20 mouse cellular contexts compared by ENCODE assay signal in genomic region chr15:34751021-34751420, GRCm38 (mm10).
DNase-seq lines count a peak whose midpoint lies in the region; ATAC-seq lines count a peak whose summit lies in the region.
"Had no signal": no experiment of that assay in that cellular context is flagged by ENCODE, and none has a peak within 500 bp of the region (broad histone marks: within the 10 kb centered on the region; RNA-seq: fewer than 3 reads in every experiment).

No protein-coding gene starts in this region.

- 77% methylated on average over 2 of the region's 2 CpGs for WGBS in hindbrain, embryonic 16.5 days
- WGBS in hindbrain, embryonic 14.5 days: 78% methylated on average over 2 of the region's 2 CpGs
- 46% methylated on average over 2 of the region's 2 CpGs for WGBS in midbrain, embryonic 16.5 days
- WGBS in midbrain, embryonic 13.5 days: 64% methylated on average over 2 of the region's 2 CpGs

- no peak overlapping the region for H3K4me3 ChIP-seq in hindbrain, embryonic 16.5 days (ENCODE audit: low read length)
- no peak overlapping the region for H3K4me3 ChIP-seq in hindbrain, embryonic 14.5 days (replicated peaks; ENCODE audit: low read length)
- no peak overlapping the region for H3K4me3 ChIP-seq in midbrain, embryonic 16.5 days (ENCODE audit: low read depth, low read length)
- H3K4me3 ChIP-seq in midbrain, embryonic 13.5 days (replicated peaks): no peak overlapping the region
- H3K4me3 ChIP-seq: embryonic facial prominence, embryonic 13.5 days; forebrain, embryonic 12.5 days; gastrocnemius, adult 2 months; hindbrain, embryonic 13.5 days had no signal

- H3K9me3 ChIP-seq in hindbrain, embryonic 16.5 days (ENCODE audit: control insufficient read depth, low read length): no peaks in the 10 kb centered on the region
- no peaks in the 10 kb centered on the region for H3K9me3 ChIP-seq in hindbrain, embryonic 14.5 days (ENCODE audit: control insufficient read depth, low read length)
- H3K9me3 ChIP-seq in midbrain, embryonic 16.5 days (replicated peaks; ENCODE audit: control insufficient read depth, low read length, poor library complexity, severe bottlenecking): no peaks in the 10 kb centered on the region
- H3K9me3 ChIP-seq in midbrain, embryonic 13.5 days: no peaks in the 10 kb centered on the region
- H3K9me3 ChIP-seq: embryonic facial prominence, embryonic 13.5 days; forebrain, embryonic 12.5 days; G1E; hindbrain, embryonic 13.5 days had no signal

- H3K9ac ChIP-seq in hindbrain, embryonic 16.5 days (ENCODE audit: low read depth, low read length): no peak overlapping the region
- no peak overlapping the region for H3K9ac ChIP-seq in hindbrain, embryonic 14.5 days
- no peak overlapping the region for H3K9ac ChIP-seq in midbrain, embryonic 16.5 days (ENCODE audit: low read depth, low read length)
- no peak overlapping the region for H3K9ac ChIP-seq in midbrain, embryonic 13.5 days (replicated peaks)
- H3K9ac ChIP-seq: embryonic facial prominence, embryonic 13.5 days; forebrain, embryonic 12.5 days; hindbrain, embryonic 13.5 days had no signal

- H3K4me1 ChIP-seq in hindbrain, embryonic 16.5 days (ENCODE audit: control insufficient read depth, insufficient read depth, low read depth, low read length): no peaks in the 10 kb centered on the region
- no peaks in the 10 kb centered on the region for H3K4me1 ChIP-seq in hindbrain, embryonic 14.5 days (replicated peaks; ENCODE audit: control insufficient read depth, insufficient read depth, low read length)
- H3K4me1 ChIP-seq in midbrain, embryonic 16.5 days (ENCODE audit: control insufficient read depth, insufficient read depth, low read length): no peaks in the 10 kb centered on the region
- H3K4me1 ChIP-seq in midbrain, embryonic 13.5 days (replicated peaks): no peaks in the 10 kb centered on the region
- H3K4me1 ChIP-seq: forebrain, embryonic 12.5 days; hindbrain, embryonic 13.5 days had no signal

- H3K36me3 ChIP-seq in hindbrain, embryonic 16.5 days (ENCODE audit: control insufficient read depth, insufficient read depth, low read length): no peaks in the 10 kb centered on the region
- H3K36me3 ChIP-seq in hindbrain, embryonic 14.5 days (replicated peaks; ENCODE audit: control insufficient read depth, insufficient read depth): no peaks in the 10 kb centered on the region
- H3K36me3 ChIP-seq in midbrain, embryonic 16.5 days (ENCODE audit: control insufficient read depth, insufficient read depth, low read length): no peaks in the 10 kb centered on the region
- H3K36me3 ChIP-seq in midbrain, embryonic 13.5 days: no peaks in the 10 kb centered on the region
- H3K36me3 ChIP-seq: embryonic facial prominence, embryonic 13.5 days; forebrain, embryonic 12.5 days; G1E; hindbrain, embryonic 13.5 days had no signal

- peak; percentile 79 to 82 for DNase-seq in cerebellum, postnatal 10 days
- DNase-seq in cerebellum, adult 9-10 months: no peak
- no peak for DNase-seq in hindbrain, embryonic 14.5 days (ENCODE audit: low spot score)
- DNase-seq in layer of hippocampus, postnatal 10 days (ENCODE audit: low spot score in 2 of 2): no peak
- DNase-seq: adrenal gland, postnatal 10 days; B cell, adult 2 months; cerebellum, adult 11-12 months; gastrocnemius, adult 2 months; gastrocnemius, postnatal 25 days; heart, postnatal 10 days; heart, postnatal 4 days had no signal

- peak; percentile 52 for ATAC-seq in hindbrain, embryonic 16.5 days
- no peak for ATAC-seq in hindbrain, embryonic 14.5 days (ENCODE audit: low FRiP score)
- ATAC-seq in midbrain, embryonic 16.5 days: peak; percentile 71
- ATAC-seq in midbrain, embryonic 13.5 days: no peak
- ATAC-seq: CD4-positive, CD25-positive, alpha-beta regulatory T cell, adult 4 months; inflammation-experienced regulatory T-cells, adult 6 months had no signal

- H3K27me3 ChIP-seq in hindbrain, embryonic 16.5 days (replicated peaks; ENCODE audit: control insufficient read depth, insufficient read depth, low read length): no peaks in the 10 kb centered on the region
- H3K27me3 ChIP-seq in hindbrain, embryonic 14.5 days (ENCODE audit: control insufficient read depth, insufficient read depth, low read length): no peaks in the 10 kb centered on the region
- no peaks in the 10 kb centered on the region for H3K27me3 ChIP-seq in midbrain, embryonic 16.5 days (ENCODE audit: control insufficient read depth, insufficient read depth, low read depth, low read length)
- no peaks in the 10 kb centered on the region for H3K27me3 ChIP-seq in midbrain, embryonic 13.5 days
- H3K27me3 ChIP-seq: embryonic facial prominence, embryonic 13.5 days; forebrain, embryonic 12.5 days; hindbrain, embryonic 13.5 days had no signal

- H3K4me2 ChIP-seq in hindbrain, embryonic 16.5 days (ENCODE audit: low read length): no peak overlapping the region
- H3K4me2 ChIP-seq in hindbrain, embryonic 14.5 days (replicated peaks): no peak overlapping the region
- H3K4me2 ChIP-seq in midbrain, embryonic 16.5 days (ENCODE audit: low read length): no peak overlapping the region
- H3K4me2 ChIP-seq in midbrain, embryonic 13.5 days (replicated peaks): no peak overlapping the region
- H3K4me2 ChIP-seq: embryonic facial prominence, embryonic 13.5 days; forebrain, embryonic 12.5 days; hindbrain, embryonic 13.5 days had no signal

- no peak overlapping the region for H3K27ac ChIP-seq in hindbrain, embryonic 16.5 days (ENCODE audit: low read depth, low read length)
- H3K27ac ChIP-seq in hindbrain, embryonic 14.5 days: no peak overlapping the region
- 0 out of 2 replicates have a peak overlapping the region, but pooled peaks have one; percentile 22 for H3K27ac ChIP-seq in midbrain, embryonic 16.5 days (ENCODE audit: low read length)
- no peak overlapping the region for H3K27ac ChIP-seq in midbrain, embryonic 13.5 days
- H3K27ac ChIP-seq: embryonic facial prominence, embryonic 13.5 days; forebrain, embryonic 12.5 days; gastrocnemius, adult 2 months; hindbrain, embryonic 13.5 days had no signal

Comparison
In these comparisons a context has a peak if more than half of its experiments do, and no peak if none do; other contexts are left out.
1. DNase-seq: peak in cerebellum, postnatal 10 days (2 of 2); none in cerebellum, adult 9-10 months (single experiment), hindbrain, embryonic 14.5 days (single experiment) and layer of hippocampus, postnatal 10 days (0 of 2).
2. ATAC-seq: peak in hindbrain, embryonic 16.5 days (single experiment) and midbrain, embryonic 16.5 days (single experiment); none in hindbrain, embryonic 14.5 days (single experiment) and midbrain, embryonic 13.5 days (single experiment).